Mouse (Mus musculus) liver, adult 2 months (tissue): Measurements from ENCODE around the gene Mfsd11.

Experiments
- CTCF ChIP-seq: fragments of 200-500 bp; IDR thresholded peaks from 2 replicates; pipeline ENCODE4 v1.5.1; 2011; ENCODE audit warnings: low read depth, low read length, control low read depth
- POLR2A ChIP-seq: fragments of 200-500 bp; IDR thresholded peaks from 2 replicates; pipeline ENCODE4 v1.6.1; 2011; ENCODE audit warnings: low read length, control low read depth; ENCODE audit not compliant: insufficient read depth; ENCODE audit errors: extremely low read depth

- TF ChIP-seq CTCF (no peak), POLR2A (no peak)
These were observed 53.7 kb downstream of the Mfsd11 start for GRCm38 (mm10) chr11:116905741-116906456.
